Mouse (Mus musculus): ENCODE measurements around the gene Chpf2.

GRCm38 (mm10) chr5:24635526-24636141 lies 49.1 kb downstream of the Chpf2 start:
- TF ChIP-seq CTCF (IDR thresholded peaks at IDR 0.05; ENCODE audit: control insufficient read depth, insufficient read depth, insufficient read length), result no peak
- TF ChIP-seq MYOG (IDR thresholded peaks at IDR 0.05; ENCODE audit: control insufficient read depth, extremely low read depth, insufficient read length), result no peak
